Mouse (Mus musculus) myocyte (in vitro differentiated cells): Measurements from ENCODE around the gene Psg29. TPM values are rescaled to one million over a fixed set of nuclear protein-coding genes. Genes with fewer than 3 reads are reported as not detected.

Experiments used
- H3K27me3 ChIP-seq: one replicate; pipeline ENCODE4 v1.6.1; 2011; ENCODE audit not compliant: control insufficient read depth, insufficient read depth, insufficient read length
- H3K36me3 ChIP-seq: one replicate; pipeline ENCODE4 v1.6.1; 2011; ENCODE audit not compliant: control insufficient read depth, insufficient read depth
- H3K4me2 ChIP-seq: one replicate; pipeline ENCODE4 v1.6.1; 2011; ENCODE audit warnings: low read depth, control low read depth
- H3K4me3 ChIP-seq: one replicate; pipeline ENCODE4 v1.5.1; 2011; ENCODE audit warnings: mild to moderate bottlenecking, control low read depth, moderate library complexity
- H3K79me2 ChIP-seq: one replicate; pipeline ENCODE4 v1.6.1; 2011; ENCODE audit not compliant: control insufficient read depth, insufficient read depth
- H3ac ChIP-seq: one replicate; pipeline ENCODE4 v1.6.1; 2011; ENCODE audit not compliant: control insufficient read depth, insufficient read length
- CEBPB ChIP-seq: IDR thresholded peaks from 2 replicates; pipeline ENCODE4 v1.6.1; 2011; ENCODE audit warnings: mild to moderate bottlenecking, moderate library complexity; ENCODE audit not compliant: poor library complexity, insufficient read depth, severe bottlenecking
- E2F4 ChIP-seq: IDR thresholded peaks from one replicate; pipeline ENCODE4 v1.6.1; 2011; ENCODE audit warnings: mild to moderate bottlenecking, control low read depth, moderate library complexity; ENCODE audit not compliant: insufficient read depth
- MAX ChIP-seq: IDR thresholded peaks from one replicate; pipeline ENCODE4 v1.6.1; 2011; ENCODE audit warnings: low read depth, mild to moderate bottlenecking, control low read depth
- MYOD1 ChIP-seq, 3 experiments: IDR thresholded peaks; one replicate each; pipeline ENCODE4 v1.6.1; 2011; ENCODE audit warnings: control low read depth in 2 of 3, low read depth in 2 of 3, mild to moderate bottlenecking in 2 of 3, moderate library complexity in 1 of 3; ENCODE audit not compliant: insufficient read length in 2 of 3, control insufficient read depth in 1 of 3
- MYOG ChIP-seq, 3 experiments: IDR thresholded peaks; one replicate each; pipeline ENCODE4 v1.6.1; 2011; ENCODE audit warnings: control low read depth in 2 of 3, low read depth in 2 of 3, mild to moderate bottlenecking in 2 of 3; ENCODE audit not compliant: insufficient read length in 2 of 3, control insufficient read depth in 1 of 3, insufficient read depth in 1 of 3
- POLR2A ChIP-seq: IDR thresholded peaks from one replicate; pipeline ENCODE4 v1.6.1; 2011; ENCODE audit warnings: low read depth, mild to moderate bottlenecking, control low read depth, moderate library complexity; ENCODE audit not compliant: insufficient read length
- POLR2AphosphoS2 ChIP-seq: IDR thresholded peaks from one replicate; pipeline ENCODE4 v1.6.1; 2011; ENCODE audit warnings: low read depth, control low read depth; ENCODE audit not compliant: insufficient read length
- REST ChIP-seq: IDR thresholded peaks from one replicate; pipeline ENCODE4 v1.6.1; 2011; ENCODE audit warnings: mild to moderate bottlenecking, control low read depth, moderate library complexity; ENCODE audit not compliant: insufficient read depth, insufficient read length
- SRF ChIP-seq: IDR thresholded peaks from one replicate; pipeline ENCODE4 v1.6.1; 2011; ENCODE audit warnings: low read depth; ENCODE audit not compliant: control insufficient read depth, insufficient read length
- TCF12 ChIP-seq: IDR thresholded peaks from one replicate; pipeline ENCODE4 v1.6.1; 2011; ENCODE audit warnings: mild to moderate bottlenecking, control low read depth; ENCODE audit not compliant: poor library complexity, insufficient read depth, severe bottlenecking
- TCF3 ChIP-seq: IDR thresholded peaks from one replicate; pipeline ENCODE4 v1.6.1; 2011; ENCODE audit warnings: low read depth, control low read depth; ENCODE audit not compliant: insufficient read length
- USF1 ChIP-seq: IDR thresholded peaks from one replicate; pipeline ENCODE4 v1.6.1; 2011; ENCODE audit warnings: low read depth, mild to moderate bottlenecking, control low read depth, moderate library complexity
- polyA plus RNA-seq: library from polyadenylated mRNA; unstranded; fragments of >200 nt; fragmentation: generic; extraction: Trizol; gene quantifications from one replicate; pipeline ENCODE4 v1.2.1, GENCODE M21; 2012; ENCODE audit warnings: missing spikeins

Psg29 gene
- polyA plus RNA-seq: not detected

- no peaks in the 10 kb centered on the region for H3K36me3 ChIP-seq
- no peaks in the 10 kb centered on the region for H3K79me2 ChIP-seq
- H3K27me3 ChIP-seq: no peaks in the 10 kb centered on the region
- no peak within 1 kb of the TSS for H3K4me2 ChIP-seq
- no peak within 1 kb of the TSS for H3ac ChIP-seq
- TF ChIP-seq USF1 (no peak), TCF3 (no peak)
- H3K4me3 ChIP-seq: no peak within 1 kb of the TSS
These were observed at the start of gene Psg29 for GRCm38 (mm10) chr7:17203177-17203576. TSS of gene Psg29 (plus strand) at chr7:17203477.

GRCm38 (mm10) chr7:17155634-17156033 lies 47.6 kb upstream of the Psg29 start:
- Histone ChIP-seq H3K4me3 (no peak overlapping the region), H3K4me2 (no peak overlapping the region)

GRCm38 (mm10) chr7:17156885-17157677 lies 46.2 kb upstream of the Psg29 start:
- Histone ChIP-seq H3K4me2 (no peak overlapping the region), H3K4me3 (no peak overlapping the region), H3K79me2 (no peaks in the 10 kb centered on the region), H3ac (no peak overlapping the region), H3K27me3 (no peaks in the 10 kb centered on the region), H3K36me3 (no peaks in the 10 kb centered on the region)
- TF ChIP-seq SRF (no peak), REST (no peak), POLR2AphosphoS2 (no peak), E2F4 (no peak), USF1 (no peak), TCF12 (no peak), MAX (no peak), CEBPB (no peak), POLR2A (no peak), MYOD1 (IDR thresholded peaks at IDR 0.05; ENCODE audit: control insufficient read depth in 1 of 3, insufficient read length in 2 of 3, low read depth in 2 of 3) (no peak), TCF3 (no peak), MYOG (IDR thresholded peaks at IDR 0.05; ENCODE audit: control insufficient read depth in 1 of 3, insufficient read depth in 1 of 3, insufficient read length in 2 of 3, low read depth in 2 of 3) (no peak)

More at GRCm38 (mm10) chr7:17155634-17156033, 47.6 kb upstream of the Psg29 start:
- H3ac ChIP-seq: no peak overlapping the region
- H3K36me3 ChIP-seq: no peaks in the 10 kb centered on the region
- no peak for TF ChIP-seq MYOG (IDR thresholded peaks at IDR 0.05; ENCODE audit: control insufficient read depth in 1 of 3, insufficient read depth in 1 of 3, insufficient read length in 2 of 3, low read depth in 2 of 3)
- no peak for TF ChIP-seq MYOD1 (IDR thresholded peaks at IDR 0.05; ENCODE audit: control insufficient read depth in 1 of 3, insufficient read length in 2 of 3, low read depth in 2 of 3)
- no peak for TF ChIP-seq POLR2A
- no peak for TF ChIP-seq USF1
- TF ChIP-seq CEBPB: no peak
- TF ChIP-seq TCF12: no peak
- TF ChIP-seq REST: no peak
- no peak for TF ChIP-seq POLR2AphosphoS2
- TF ChIP-seq MAX: no peak
- no peak for TF ChIP-seq SRF
- H3K79me2 ChIP-seq: no peaks in the 10 kb centered on the region
- no peaks in the 10 kb centered on the region for H3K27me3 ChIP-seq

GRCm38 (mm10) chr7:17159011-17159410 lies 44.3 kb upstream of the Psg29 start:
- Histone ChIP-seq H3K79me2 (no peaks in the 10 kb centered on the region), H3K36me3 (no peaks in the 10 kb centered on the region)
- TF ChIP-seq MYOG (IDR thresholded peaks at IDR 0.05; ENCODE audit: control insufficient read depth in 1 of 3, insufficient read depth in 1 of 3, insufficient read length in 2 of 3, low read depth in 2 of 3) (no peak), MYOD1 (IDR thresholded peaks at IDR 0.05; ENCODE audit: control insufficient read depth in 1 of 3, insufficient read length in 2 of 3, low read depth in 2 of 3) (no peak), MAX (no peak), TCF3 (no peak), SRF (no peak)

GRCm38 (mm10) chr7:17171827-17172226 lies 31.4 kb upstream of the Psg29 start:
- Histone ChIP-seq H3K4me2 (no peak overlapping the region), H3K79me2 (no peaks in the 10 kb centered on the region), H3ac (no peak overlapping the region), H3K27me3 (no peaks in the 10 kb centered on the region), H3K4me3 (no peak overlapping the region), H3K36me3 (no peaks in the 10 kb centered on the region)
- no peak for TF ChIP-seq TCF12
- TF ChIP-seq SRF: no peak
- no peak for TF ChIP-seq POLR2A
- no peak for TF ChIP-seq REST
- no peak for TF ChIP-seq USF1
- no peak for TF ChIP-seq CEBPB
- TF ChIP-seq MYOD1 (IDR thresholded peaks at IDR 0.05; ENCODE audit: control insufficient read depth in 1 of 3, insufficient read length in 2 of 3, low read depth in 2 of 3): no peak
- no peak for TF ChIP-seq POLR2AphosphoS2
- no peak for TF ChIP-seq MYOG (IDR thresholded peaks at IDR 0.05; ENCODE audit: control insufficient read depth in 1 of 3, insufficient read depth in 1 of 3, insufficient read length in 2 of 3, low read depth in 2 of 3)

More at GRCm38 (mm10) chr7:17159011-17159410, 44.3 kb upstream of the Psg29 start:
- no peak overlapping the region for H3K4me2 ChIP-seq
- no peaks in the 10 kb centered on the region for H3K27me3 ChIP-seq
- no peak overlapping the region for H3ac ChIP-seq
- H3K4me3 ChIP-seq: no peak overlapping the region
